In genomic region chr8:128002386-128002785, GRCm38 (mm10) we compare ENCODE assay signal across 26 mouse cellular contexts.
DNase-seq lines count a peak whose midpoint lies in the region; ATAC-seq and TF ChIP-seq lines count a peak whose summit lies in the region.
"Had no signal": no experiment of that assay in that cellular context is flagged by ENCODE, and none has a peak within 500 bp of the region (broad histone marks: within the 10 kb centered on the region; RNA-seq: fewer than 3 reads in every experiment).

No protein-coding gene starts in this region.

- no peak for TF ChIP-seq EP300 in stomach, postnatal 0 days (optimal IDR thresholded peaks at IDR 0.05)

- no peak for DNase-seq in intestine, embryonic 14.5 days (ENCODE audit: low spot score)
- no peak for DNase-seq in stomach, postnatal 0 days (ENCODE audit: low spot score)
- peak; percentile 58 for DNase-seq in yolk sac, embryonic 10.5 days (ENCODE audit: low spot score)
- DNase-seq in right cerebral cortex, postnatal 36 days (ENCODE audit: low spot score in 2 of 2) = no peak
- DNase-seq: adrenal gland, adult 8-10 months; adrenal gland, postnatal 25 days; cerebellum, adult 11-12 months; cerebellum, adult 8-10 months; cerebellum, postnatal 36 days; forebrain, postnatal 0 days; gastrocnemius, adult 2 months; gastrocnemius, postnatal 14 days; heart, adult 11 months; heart, postnatal 10 days; heart, postnatal 4 days had no signal

- no peak overlapping the region for H3K4me2 ChIP-seq in intestine, embryonic 14.5 days (ENCODE audit: low read length)
- no peak overlapping the region for H3K4me2 ChIP-seq in intestine, embryonic 16.5 days (ENCODE audit: low read depth, low read length)
- H3K4me2 ChIP-seq in stomach, embryonic 14.5 days (replicated peaks; ENCODE audit: low read depth, low read length) = no peak overlapping the region
- no peak overlapping the region for H3K4me2 ChIP-seq in stomach, postnatal 0 days (replicated peaks; ENCODE audit: low read depth)
- H3K4me2 ChIP-seq: embryonic facial prominence, embryonic 12.5 days; embryonic facial prominence, embryonic 15.5 days; heart, embryonic 12.5 days; heart, embryonic 15.5 days; hindbrain, embryonic 14.5 days had no signal

- no peak overlapping the region for H3K9ac ChIP-seq in intestine, embryonic 14.5 days (ENCODE audit: low read length)
- no peak overlapping the region for H3K9ac ChIP-seq in intestine, embryonic 16.5 days (ENCODE audit: low read depth, low read length)
- H3K9ac ChIP-seq in stomach, embryonic 14.5 days (replicated peaks; ENCODE audit: low read depth, low read length) = no peak overlapping the region
- H3K9ac ChIP-seq in stomach, postnatal 0 days (ENCODE audit: low read length) = no peak overlapping the region
- H3K9ac ChIP-seq: embryonic facial prominence, embryonic 12.5 days; embryonic facial prominence, embryonic 15.5 days; forebrain, postnatal 0 days; heart, embryonic 12.5 days; heart, embryonic 15.5 days; hindbrain, embryonic 14.5 days had no signal

- no peak overlapping the region for H3K4me3 ChIP-seq in intestine, embryonic 14.5 days (ENCODE audit: low read depth, low read length)
- no peak overlapping the region for H3K4me3 ChIP-seq in intestine, embryonic 16.5 days (ENCODE audit: low read length)
- no peak overlapping the region for H3K4me3 ChIP-seq in stomach, embryonic 14.5 days (ENCODE audit: low read depth, low read length)
- H3K4me3 ChIP-seq in stomach, postnatal 0 days (ENCODE audit: low read depth, low read length) = no peak overlapping the region
- H3K4me3 ChIP-seq: embryonic facial prominence, embryonic 12.5 days; embryonic facial prominence, embryonic 15.5 days; gastrocnemius, adult 2 months; heart, embryonic 12.5 days; heart, embryonic 15.5 days had no signal

- WGBS in intestine, embryonic 14.5 days = 16% methylated on average over 2 of the region's 2 CpGs
- 33% methylated on average over 2 of the region's 2 CpGs for WGBS in intestine, embryonic 16.5 days
- 33% methylated on average over 2 of the region's 2 CpGs for WGBS in stomach, embryonic 14.5 days
- WGBS in stomach, postnatal 0 days = 53% methylated on average over 2 of the region's 2 CpGs

- no peak for TF ChIP-seq CTCF in stomach, postnatal 0 days (IDR thresholded peaks at IDR 0.05; ENCODE audit: low read depth)

- no peaks in the 10 kb centered on the region for H3K27me3 ChIP-seq in intestine, embryonic 14.5 days (replicated peaks; ENCODE audit: control insufficient read depth, insufficient read depth, low read length)
- no peaks in the 10 kb centered on the region for H3K27me3 ChIP-seq in intestine, embryonic 16.5 days (replicated peaks; ENCODE audit: control insufficient read depth, insufficient read depth, low read length)
- no peaks in the 10 kb centered on the region for H3K27me3 ChIP-seq in stomach, embryonic 14.5 days (ENCODE audit: control insufficient read depth, insufficient read depth, low read length)
- H3K27me3 ChIP-seq in stomach, postnatal 0 days (ENCODE audit: control insufficient read depth, insufficient read depth, low read length) = no peaks in the 10 kb centered on the region
- H3K27me3 ChIP-seq: embryonic facial prominence, embryonic 12.5 days; embryonic facial prominence, embryonic 15.5 days; heart, embryonic 12.5 days; heart, embryonic 15.5 days had no signal

- peak overlapping the region; percentile 27; the same call in 1 of the 2 replicates for H3K27ac ChIP-seq in intestine, embryonic 14.5 days (ENCODE audit: low read depth)
- no peak overlapping the region for H3K27ac ChIP-seq in intestine, embryonic 16.5 days (ENCODE audit: low read length)
- H3K27ac ChIP-seq in stomach, embryonic 14.5 days (ENCODE audit: low read length) = no peak overlapping the region
- H3K27ac ChIP-seq in stomach, postnatal 0 days (replicated peaks) = no peak overlapping the region
- H3K27ac ChIP-seq: embryonic facial prominence, embryonic 12.5 days; embryonic facial prominence, embryonic 15.5 days; gastrocnemius, adult 2 months; heart, embryonic 15.5 days; hindbrain, embryonic 14.5 days; hindbrain, postnatal 0 days had no signal

- H3K9me3 ChIP-seq in intestine, embryonic 14.5 days (ENCODE audit: control insufficient read depth, low read length) = no peaks in the 10 kb centered on the region
- H3K9me3 ChIP-seq in intestine, embryonic 16.5 days (ENCODE audit: control insufficient read depth, low read length) = no peaks in the 10 kb centered on the region
- no peaks in the 10 kb centered on the region for H3K9me3 ChIP-seq in stomach, embryonic 14.5 days (ENCODE audit: control insufficient read depth, low read depth, low read length)
- H3K9me3 ChIP-seq in stomach, postnatal 0 days (ENCODE audit: control insufficient read depth, low read length) = no peaks in the 10 kb centered on the region
- H3K9me3 ChIP-seq: embryonic facial prominence, embryonic 12.5 days; embryonic facial prominence, embryonic 15.5 days; heart, embryonic 12.5 days; heart, embryonic 15.5 days had no signal

- H3K4me1 ChIP-seq in intestine, embryonic 14.5 days (replicated peaks; ENCODE audit: control insufficient read depth, insufficient read depth, low read length) = peaks cover 7% of the 10 kb centered on the region
- peaks cover 5% of the 10 kb centered on the region; the same call in 1 of the 2 replicates for H3K4me1 ChIP-seq in intestine, embryonic 16.5 days (ENCODE audit: control insufficient read depth, insufficient read depth, low read length)
- peaks cover 3% of the 10 kb centered on the region; the same call in 1 of the 2 replicates for H3K4me1 ChIP-seq in stomach, embryonic 14.5 days (ENCODE audit: control insufficient read depth, insufficient read depth, low read length)
- no peaks in the 10 kb centered on the region for H3K4me1 ChIP-seq in stomach, postnatal 0 days (replicated peaks; ENCODE audit: control insufficient read depth, insufficient read depth)
- H3K4me1 ChIP-seq: embryonic facial prominence, embryonic 12.5 days had no signal

- H3K36me3 ChIP-seq in intestine, embryonic 14.5 days (ENCODE audit: control insufficient read depth, insufficient read depth, low read length) = no peaks in the 10 kb centered on the region
- H3K36me3 ChIP-seq in intestine, embryonic 16.5 days (ENCODE audit: control insufficient read depth, insufficient read depth, low read length) = no peaks in the 10 kb centered on the region
- H3K36me3 ChIP-seq in stomach, embryonic 14.5 days (ENCODE audit: control insufficient read depth, insufficient read depth, low read length) = no peaks in the 10 kb centered on the region
- H3K36me3 ChIP-seq in stomach, postnatal 0 days (ENCODE audit: control insufficient read depth, insufficient read depth, low read length) = no peaks in the 10 kb centered on the region
- H3K36me3 ChIP-seq: embryonic facial prominence, embryonic 12.5 days; embryonic facial prominence, embryonic 15.5 days; heart, embryonic 12.5 days; heart, embryonic 15.5 days had no signal

- peak; percentile 68; the same call in 1 of the 2 replicates for ATAC-seq in intestine, embryonic 14.5 days (replicated peaks; ENCODE audit: low FRiP score, low TSS enrichment, low read depth)
- ATAC-seq in intestine, embryonic 16.5 days = no peak
- 0 out of 2 replicates have a peak, but pooled peaks have one; percentile 58 for ATAC-seq in stomach, embryonic 14.5 days (ENCODE audit: insufficient number of reproducible peaks, insufficient read depth, low FRiP score, low read depth)
- ATAC-seq in stomach, postnatal 0 days (ENCODE audit: low FRiP score, low TSS enrichment) = no peak
- ATAC-seq: activated CD4-positive, CD25-positive, alpha-beta regulatory T cell, adult 4 months; CD4-positive, CD25-positive, alpha-beta regulatory T cell, adult 4 months; forebrain, embryonic 14.5 days; forebrain, postnatal 0 days; hindbrain, postnatal 0 days had no signal

Comparison
In these comparisons a context has a peak if more than half of its experiments do, and no peak if none do; other contexts are left out.
1. ATAC-seq: peak in intestine, embryonic 14.5 days (single experiment) and stomach, embryonic 14.5 days (single experiment); none in intestine, embryonic 16.5 days (single experiment) and stomach, postnatal 0 days (single experiment).